Mouse (Mus musculus) adrenal gland, adult 18-20 months (tissue): ENCODE measurements around the gene Gm5771. TPM values are rescaled to one million over a fixed set of nuclear protein-coding genes. Genes with fewer than 3 reads are reported as not detected.
"Not testable (repeated sequence)": the region's sequence is repeated elsewhere in the genome, so short reads cannot be mapped to it uniquely, and the experiment has no call there.

ENCODE experiments used
- DNase-seq, 2 experiments: peaks; one replicate each; pipeline ENCODE4 v3.0.0; 2021 to 2022; ENCODE audit warnings: low spot score in 2 of 2
- long read RNA-seq, 2 experiments: library from polyadenylated mRNA; stranded (forward); transcript quantifications; one replicate each; pipeline ENCODE4 v2.0.0; 2021
- total RNA-seq, 2 experiments: library from RNA; stranded (reverse); gene quantifications; 1 replicate in 1 of 2; 2 replicates in 1 of 2; pipeline ENCODE4 v1.2.3; 2021

The Gm5771 gene
- not detected for total RNA-seq
- long read RNA-seq, experiment 1: 0 reads
- long read RNA-seq, experiment 2: 0 reads

DNA sequence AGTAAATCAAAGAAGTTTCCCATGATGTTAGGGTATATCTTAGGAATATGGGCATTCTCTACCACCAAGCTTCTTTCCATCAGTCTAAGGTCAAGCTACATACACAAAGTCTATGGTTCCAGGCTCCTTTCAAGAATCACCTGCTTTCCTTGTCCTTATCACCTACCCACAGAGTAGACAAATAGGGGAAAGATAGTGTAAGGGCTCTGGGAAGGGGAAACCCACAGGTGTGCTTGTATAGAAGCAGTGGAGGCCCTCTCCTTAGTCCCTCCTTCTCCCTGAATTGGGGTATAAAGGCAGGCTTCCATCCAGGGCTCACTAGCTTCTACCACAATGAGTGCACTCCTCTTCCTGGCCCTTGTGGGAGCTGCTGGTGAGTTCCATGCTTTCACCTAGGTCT lies at the start of gene Gm5771:
TSS of gene Gm5771 (plus strand) at position 301 of the 400 bp plus-strand sequence.
- not testable (repeated sequence) for DNase-seq

DNA sequence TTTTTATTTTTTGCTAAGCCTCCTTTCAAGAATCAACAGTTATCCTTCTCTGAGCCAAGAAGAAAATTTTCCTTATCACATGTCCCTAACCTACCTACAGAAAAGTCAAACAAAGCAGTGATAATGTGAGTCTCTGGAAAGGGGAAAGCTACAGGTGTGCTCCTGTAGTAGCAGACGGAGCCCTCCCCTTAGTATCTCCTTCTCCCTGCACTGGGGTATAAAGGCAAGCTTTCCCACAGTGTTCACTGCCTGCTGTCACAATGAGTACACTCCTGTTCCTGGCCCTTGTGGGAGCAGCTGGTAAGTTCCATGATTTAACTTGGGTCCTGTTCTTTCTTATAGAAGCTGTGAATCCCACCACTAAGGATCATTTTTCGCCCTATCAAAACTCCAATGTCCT lies 38.2 kb upstream of the Gm5771 start, which contains the start of gene Try10:
TSS of gene Try10 (plus strand) at position 174 of the 400 bp plus-strand sequence.
- DNase-seq: no peak

DNA sequence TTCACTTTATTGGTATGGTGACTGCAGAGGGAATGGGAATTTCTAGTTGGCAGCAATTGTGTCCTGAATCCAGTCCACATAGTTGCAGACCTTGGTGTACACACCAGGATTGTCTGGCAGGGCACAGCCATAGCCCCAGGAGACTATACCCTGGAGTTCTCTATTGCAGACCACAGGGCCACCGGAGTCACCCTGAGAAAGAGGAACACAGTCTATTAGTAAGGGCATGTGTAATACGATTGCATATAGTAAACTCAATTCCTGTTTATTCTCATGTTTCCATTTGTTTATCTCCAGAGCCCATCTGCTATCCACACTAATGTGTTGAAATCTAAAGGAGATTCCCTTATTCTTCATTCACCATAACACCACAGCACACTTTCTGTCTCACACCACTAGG lies 18.4 kb upstream of the Gm5771 start:
- DNase-seq: not testable (repeated sequence)

DNA sequence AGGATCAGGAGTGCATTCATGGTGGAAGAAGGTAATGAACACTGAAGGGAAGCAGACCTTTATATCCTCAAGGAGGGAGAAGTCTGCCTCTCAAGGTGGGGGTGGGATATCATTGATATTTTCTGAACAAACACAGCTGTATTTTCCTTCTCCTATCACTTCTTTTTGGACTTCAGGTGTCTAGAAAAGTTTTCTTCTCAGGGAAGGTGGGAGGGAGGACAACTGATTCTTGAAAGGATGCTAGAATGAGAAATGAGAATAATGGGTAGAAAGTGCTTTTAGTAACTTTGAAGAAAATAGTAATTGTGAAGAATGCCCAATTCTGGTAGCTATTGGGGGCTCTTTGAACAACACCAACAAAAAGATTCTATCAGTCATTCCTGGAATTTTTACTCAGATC lies 14.6 kb upstream of the Gm5771 start, which contains the start of gene Prss3:
TSS of gene Prss3 (minus strand) at position 101 of the 400 bp plus-strand sequence.
- DNase-seq: not testable (repeated sequence)

DNA sequence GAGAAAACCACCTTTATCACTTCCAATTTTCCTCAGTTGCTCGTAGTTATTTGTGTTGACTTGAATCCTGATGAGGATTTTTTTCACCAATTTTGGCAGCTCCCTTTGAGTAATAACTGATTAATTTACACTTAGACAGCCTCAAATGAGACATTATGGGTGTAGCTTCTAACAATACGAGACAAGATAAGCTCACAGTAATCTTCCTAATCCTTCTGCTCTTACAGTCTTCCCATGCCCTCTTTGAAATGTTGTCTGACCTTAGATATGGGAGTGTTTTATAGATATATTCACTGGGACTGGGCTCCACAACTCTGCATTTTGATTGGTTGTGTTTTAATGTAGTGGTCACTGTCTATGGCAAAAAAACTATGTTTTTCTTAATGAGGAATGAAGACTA lies 5.4 kb upstream of the Gm5771 start:
- no peak for DNase-seq

DNA sequence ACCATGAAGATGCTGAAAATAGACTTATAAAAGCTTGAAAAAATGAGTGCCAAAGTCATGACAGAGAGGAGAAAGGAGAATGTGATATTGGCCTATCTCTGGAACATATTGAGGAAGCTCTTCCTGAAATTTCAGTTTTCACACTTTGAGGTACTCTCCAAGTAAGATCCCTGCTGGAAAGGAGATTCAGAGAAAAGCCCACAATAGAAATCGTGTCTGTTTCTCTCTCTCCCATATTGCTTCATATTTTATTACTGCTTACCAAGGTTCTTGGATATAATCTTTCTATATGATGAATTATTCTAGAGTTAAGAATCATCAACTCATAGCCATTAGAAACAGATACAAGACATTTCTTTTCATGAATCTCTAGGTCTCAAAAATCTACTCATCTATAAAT lies 516 bp upstream of the Gm5771 start:
- not testable (repeated sequence) for DNase-seq

DNA sequence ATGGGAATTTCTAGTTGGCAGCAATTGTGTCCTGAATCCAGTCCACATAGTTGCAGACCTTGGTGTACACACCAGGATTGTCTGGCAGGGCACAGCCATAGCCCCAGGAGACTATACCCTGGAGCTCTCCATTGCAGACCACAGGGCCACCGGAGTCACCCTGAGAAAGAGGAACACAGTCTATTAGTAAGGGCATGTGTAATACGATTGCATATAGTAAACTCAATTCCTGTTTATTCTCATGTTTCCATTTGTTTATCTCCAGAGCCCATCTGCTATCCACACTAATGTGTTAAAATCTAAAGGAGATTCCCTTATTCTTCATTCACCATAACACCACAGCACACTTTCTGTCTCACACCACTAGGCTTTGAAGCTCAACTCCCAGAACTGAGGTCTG lies 50.1 kb downstream of the Gm5771 start:
- not testable (repeated sequence) for DNase-seq

DNA sequence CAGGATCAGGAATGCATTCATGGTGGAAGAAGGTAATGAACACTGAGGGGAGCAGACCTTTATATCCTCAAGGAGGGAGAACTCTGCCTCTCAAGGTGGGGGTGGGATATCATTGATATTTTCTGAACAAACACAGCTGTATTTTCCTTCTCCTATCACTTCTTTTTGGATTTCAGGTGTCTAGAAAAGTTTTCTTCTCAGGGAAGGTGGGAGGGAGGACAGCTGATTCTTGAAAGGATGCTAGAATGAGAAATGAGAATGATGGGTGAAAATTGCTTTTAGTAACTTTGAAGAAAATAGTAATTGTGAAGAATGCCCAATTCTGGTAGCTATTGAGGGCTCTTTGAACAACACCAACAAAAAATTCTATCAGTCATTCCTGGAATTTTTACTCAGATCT lies 53.9 kb downstream of the Gm5771 start, which contains the start of gene Gm10334:
TSS of gene Gm10334 (minus strand) at position 101 of the 400 bp plus-strand sequence.
- not testable (repeated sequence) for DNase-seq

Other genes starting within 250 kb of the Gm5771 start
- not detected for gene Try4, start 90.1 kb upstream of the Gm5771 start, total RNA-seq
- not detected for gene Try5, start 75.5 kb upstream of the Gm5771 start, total RNA-seq
- not detected for gene Try10, start 38.3 kb upstream of the Gm5771 start, total RNA-seq
- not detected for gene Prss3, start 14.7 kb upstream of the Gm5771 start, total RNA-seq
- gene Gm10334, start 53.8 kb downstream of the Gm5771 start, total RNA-seq: not detected
- gene Prss1, start 66.6 kb downstream of the Gm5771 start, total RNA-seq: not detected
- gene Prss2, start 129.4 kb downstream of the Gm5771 start, total RNA-seq: not detected
- gene Ephb6, start 213.1 kb downstream of the Gm5771 start, total RNA-seq: 1 to 10 TPM; 4.7 to 9.1 TPM
- gene Trpv6, start 244.0 kb downstream of the Gm5771 start, total RNA-seq: not detected